Mouse (Mus musculus): Measurements from ENCODE around the gene 6430628N08Rik. TPM values are rescaled to one million over a fixed set of nuclear protein-coding genes. Genes with fewer than 3 reads are reported as not detected.

Gene 6430628N08Rik
- total RNA-seq (2015) (not detected in 2 replicates), total RNA-seq (2017) (not detected in 2 replicates)

- no peak for ATAC-seq (replicated peaks; ENCODE audit: poor library complexity)
These were observed at the start of gene 6430628N08Rik for GRCm38 (mm10) chr4:115890553-115890952. Gene 6430628N08Rik (plus strand): TSS chr4:115890665.

- no peak for ATAC-seq (replicated peaks; ENCODE audit: poor library complexity)
These were observed 49.6 kb upstream of the 6430628N08Rik start for GRCm38 (mm10) chr4:115840842-115841241.

- ATAC-seq (replicated peaks; ENCODE audit: poor library complexity): no peak
These were observed 43.8 kb upstream of the 6430628N08Rik start for GRCm38 (mm10) chr4:115846656-115847055.

GRCm38 (mm10) chr4:115847377-115847776, 43.1 kb upstream of the 6430628N08Rik start:
- peak; percentile 72 for ATAC-seq (replicated peaks; ENCODE audit: poor library complexity)

- peak; percentile 10 for ATAC-seq (replicated peaks; ENCODE audit: poor library complexity)
These were observed 42.4 kb upstream of the 6430628N08Rik start for GRCm38 (mm10) chr4:115848083-115848482.

- peak; percentile 81 for ATAC-seq (replicated peaks; ENCODE audit: poor library complexity)
These were observed 41.3 kb upstream of the 6430628N08Rik start for GRCm38 (mm10) chr4:115848990-115849677.

- no peak for ATAC-seq (replicated peaks; ENCODE audit: poor library complexity)
These were observed 40.4 kb upstream of the 6430628N08Rik start for GRCm38 (mm10) chr4:115850111-115850510.

- ATAC-seq (replicated peaks; ENCODE audit: poor library complexity): no peak
These were observed 39.8 kb upstream of the 6430628N08Rik start for GRCm38 (mm10) chr4:115850631-115851030.

GRCm38 (mm10) chr4:115851569-115851968, 38.9 kb upstream of the 6430628N08Rik start:
- ATAC-seq (replicated peaks; ENCODE audit: poor library complexity): no peak

- peak; percentile 35 for ATAC-seq (replicated peaks; ENCODE audit: poor library complexity)
These were observed 35.4 kb upstream of the 6430628N08Rik start for GRCm38 (mm10) chr4:115855100-115855499.

- no peak for ATAC-seq (replicated peaks; ENCODE audit: poor library complexity)
These were observed 34.9 kb upstream of the 6430628N08Rik start for GRCm38 (mm10) chr4:115855609-115856008.

- peak; percentile 29; the same call in 1 of the 2 replicates for ATAC-seq (replicated peaks; ENCODE audit: poor library complexity)
These were observed 34.2 kb upstream of the 6430628N08Rik start for GRCm38 (mm10) chr4:115856282-115856681.

GRCm38 (mm10) chr4:115857293-115857883, 33.1 kb upstream of the 6430628N08Rik start:
- ATAC-seq (replicated peaks; ENCODE audit: poor library complexity): peak; percentile 87

GRCm38 (mm10) chr4:115863352-115863751, 27.1 kb upstream of the 6430628N08Rik start:
- ATAC-seq (replicated peaks; ENCODE audit: poor library complexity): no peak

GRCm38 (mm10) chr4:115863880-115864279, 26.6 kb upstream of the 6430628N08Rik start:
- no peak for ATAC-seq (replicated peaks; ENCODE audit: poor library complexity)

- ATAC-seq (replicated peaks; ENCODE audit: poor library complexity): no peak
These were observed 20.8 kb upstream of the 6430628N08Rik start for GRCm38 (mm10) chr4:115869512-115870210.

- no peak for ATAC-seq (replicated peaks; ENCODE audit: poor library complexity)
These were observed 17.2 kb upstream of the 6430628N08Rik start for GRCm38 (mm10) chr4:115873231-115873630.

GRCm38 (mm10) chr4:115878216-115878678, 12.2 kb upstream of the 6430628N08Rik start:
- no peak for ATAC-seq (replicated peaks; ENCODE audit: poor library complexity)

- ATAC-seq (replicated peaks; ENCODE audit: poor library complexity): no peak
These were observed 11.6 kb upstream of the 6430628N08Rik start for GRCm38 (mm10) chr4:115878828-115879227.

GRCm38 (mm10) chr4:115881183-115881582, 9.3 kb upstream of the 6430628N08Rik start:
- ATAC-seq (replicated peaks; ENCODE audit: poor library complexity): no peak

- no peak for ATAC-seq (replicated peaks; ENCODE audit: poor library complexity)
These were observed 8.3 kb upstream of the 6430628N08Rik start for GRCm38 (mm10) chr4:115882195-115882594.

- ATAC-seq (replicated peaks; ENCODE audit: poor library complexity): no peak
These were observed 6.4 kb upstream of the 6430628N08Rik start, which contains the start of gene Kncn for GRCm38 (mm10) chr4:115884022-115884421. Gene Kncn (plus strand): TSS chr4:115884400.

Data from megakaryocyte progenitor cell, adult 5-6 weeks (primary cell).